Mouse (Mus musculus): ENCODE measurements at regions not wholly inside any gene's neighbourhood (a gene's known extent, or its start where the extent isn't known, plus 50 kb on each side); places are given as distances from the start of the nearest gene placed in this dataset.

- TF ChIP-seq HCFC1 (IDR thresholded peaks at IDR 0.05; ENCODE audit: borderline replicate concordance, insufficient read depth, low read length) = no peak
- peak; percentile 79 for TF ChIP-seq MAFK (IDR thresholded peaks at IDR 0.05; ENCODE audit: insufficient read depth, low read depth, low read length)
These were observed 1129.3 kb downstream of the Flrt2 start for GRCm38 (mm10) chr12:96821376-96821775.
